Mouse (Mus musculus) neural tube, embryonic 15.5 days (tissue): ENCODE data around the gene Tceal5. TPM values are rescaled to one million over a fixed set of nuclear protein-coding genes. Genes with fewer than 3 reads are reported as not detected.

ENCODE experiments used
- ATAC-seq: fragments of 200-750 bp; cut with Nextera tagmentation; 2 replicates; pipeline ENCODE4 v1.8.0; 2017; ENCODE audit warnings: mild to moderate bottlenecking, moderate TSS enrichment, moderate library complexity; ENCODE audit not compliant: low FRiP score
- H3K27ac ChIP-seq: fragments of 300-500 bp; sonication (generic); replicated peaks from 2 replicates; pipeline ENCODE4 v1.5.1; 2015; ENCODE audit warnings: mild to moderate bottlenecking, inconsistent platforms
- H3K27me3 ChIP-seq: fragments of 300-500 bp; sonication (generic); replicated peaks from 2 replicates; pipeline ENCODE4 v1.6.1; 2015; ENCODE audit warnings: inconsistent platforms
- H3K36me3 ChIP-seq: fragments of 300-500 bp; sonication (generic); 2 replicates; pipeline ENCODE4 v1.6.1; 2015; ENCODE audit warnings: inconsistent platforms
- H3K4me1 ChIP-seq: fragments of 300-500 bp; sonication (generic); 2 replicates; pipeline ENCODE4 v1.6.1; 2015; ENCODE audit warnings: inconsistent platforms
- H3K4me2 ChIP-seq: fragments of 300-500 bp; sonication (generic); 2 replicates; pipeline ENCODE4 v1.6.1; 2015; ENCODE audit warnings: inconsistent platforms, mild to moderate bottlenecking, moderate library complexity
- H3K4me3 ChIP-seq: fragments of 300-500 bp; sonication (generic); replicated peaks from 2 replicates; pipeline ENCODE4 v1.5.1; 2015; ENCODE audit warnings: mild to moderate bottlenecking, inconsistent platforms
- H3K9ac ChIP-seq: fragments of 300-500 bp; sonication (generic); replicated peaks from 2 replicates; pipeline ENCODE4 v1.6.1; 2015; ENCODE audit warnings: mild to moderate bottlenecking, inconsistent platforms
- H3K9me3 ChIP-seq: fragments of 300-500 bp; sonication (generic); replicated peaks from 2 replicates; pipeline ENCODE4 v1.6.1; 2016; ENCODE audit warnings: inconsistent platforms
- WGBS: fragments of 180-500 bp; shearing (Covaris S2); methylation state at CpG from one replicate; pipeline ENCODE4 v1.1.7; 2015; ENCODE audit warnings: mixed read lengths; 5-methylcytosine and 5-hydroxymethylcytosine counted together
- microRNA-seq: library from miRNA; unstranded; fragments of <30 nt; microRNA quantifications from one replicate; pipeline ENCODE4, GENCODE M21; 2017
- polyA plus RNA-seq: library from polyadenylated mRNA; unstranded; fragments of >200 nt; fragmentation: Nextera tagmentation; extraction: Ambion mirVana; gene quantifications from 2 replicates; pipeline ENCODE4 v1.2.1, GENCODE M21; 2015

Gene Tceal5
- polyA plus RNA-seq, 1 experiment from 2014 or later = 41.2 TPM

DNA sequence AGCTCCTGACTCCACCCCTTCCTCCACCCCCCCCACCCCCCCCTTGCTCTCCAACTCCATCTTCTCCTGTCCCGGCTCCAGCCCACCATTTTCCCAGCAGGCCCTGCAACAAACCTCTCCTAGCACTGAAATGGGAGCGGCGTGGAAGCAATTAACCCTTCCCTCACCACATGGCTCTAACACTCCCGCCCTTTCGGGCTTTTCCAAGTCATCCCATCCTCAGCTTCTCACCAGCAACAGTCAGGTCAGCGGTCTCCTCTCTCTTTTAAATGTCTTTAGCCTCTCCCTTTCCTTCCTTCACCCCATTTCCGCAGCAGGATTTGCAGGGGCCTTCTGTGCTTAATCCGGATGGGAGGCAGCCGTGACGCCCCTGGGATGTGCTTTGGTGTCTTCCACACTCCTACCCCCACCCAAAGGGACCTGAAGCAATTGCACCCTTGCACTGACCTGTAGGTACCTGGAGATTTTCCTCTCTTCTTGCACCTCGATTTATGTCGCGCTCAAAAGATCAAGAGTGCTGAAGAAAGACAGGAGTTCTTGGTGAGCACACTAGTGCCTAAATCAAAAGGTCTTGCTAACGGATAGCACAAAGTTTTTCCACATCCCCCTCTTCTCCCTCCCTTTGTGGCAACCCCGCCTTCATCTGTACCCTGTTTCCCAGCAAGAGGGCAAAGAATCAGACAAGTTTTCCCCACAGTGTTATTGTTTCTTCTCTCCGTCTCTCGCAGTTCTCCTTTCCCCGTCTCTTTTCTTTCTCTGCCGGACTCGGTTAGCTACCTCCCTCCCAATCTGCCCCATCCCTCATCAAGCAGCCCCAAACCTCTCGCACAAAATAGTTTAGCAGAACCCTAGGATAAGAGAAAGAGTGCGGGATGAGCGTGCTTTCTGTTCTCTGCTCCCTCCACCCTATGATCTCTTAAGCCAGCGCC, 32.2 kb downstream of the Tceal5 start:
- no peaks in the 10 kb centered on the region for H3K4me1 ChIP-seq
- peak; percentile 85 for ATAC-seq

GRCm38 (mm10) chrX:136170625-136171024, 33.1 kb downstream of the Tceal5 start:
- Histone ChIP-seq H3K9ac (0 out of 2 replicates have a peak overlapping the region, but pooled peaks have one; percentile 26), H3K4me2 (peak overlapping the region; percentile 54), H3K4me1 (no peaks in the 10 kb centered on the region), H3K27ac (no peak overlapping the region), H3K36me3 (no peaks in the 10 kb centered on the region), H3K9me3 (no peaks in the 10 kb centered on the region), H3K27me3 (no peaks in the 10 kb centered on the region), H3K4me3 (peak overlapping the region; percentile 53)
- WGBS = 60% methylated on average over 10 of the region's 10 CpGs
- no peak for ATAC-seq

More for the DNA sequence above, 32.2 kb downstream of the Tceal5 start:
- peak overlapping the region; percentile 54 for H3K4me2 ChIP-seq
- no peaks in the 10 kb centered on the region for H3K27me3 ChIP-seq
- H3K9ac ChIP-seq = peak overlapping the region; percentile 59
- H3K9me3 ChIP-seq = no peaks in the 10 kb centered on the region
- WGBS = 21% methylated on average over 24 of the region's 24 CpGs
- H3K36me3 ChIP-seq = no peaks in the 10 kb centered on the region
- peak overlapping the region; percentile 53 for H3K4me3 ChIP-seq
- peak overlapping the region; percentile 87 for H3K27ac ChIP-seq

Small RNAs within 50 kb of the gene (microRNA-seq; reads per million reads assigned to microRNA genes)
- not detected for gene Mir6383

Other genes with a start within 250 kb of the Tceal5 start
- gene Arxes2, start 210.1 kb downstream of the Tceal5 start, polyA plus RNA-seq = 244 and 276 TPM in 2 replicates
- 137 and 163 TPM in 2 replicates for gene Arxes1, start 170.5 kb downstream of the Tceal5 start, polyA plus RNA-seq
- gene Bex2, start 135.6 kb downstream of the Tceal5 start, polyA plus RNA-seq = 664 and 773 TPM in 2 replicates
- not detected in 2 replicates for gene Nxf3, start 118.6 kb downstream of the Tceal5 start, polyA plus RNA-seq
- 127 and 144 TPM in 2 replicates for gene Bex4, start 64.9 kb downstream of the Tceal5 start, polyA plus RNA-seq
- gene Tceal8, start 31.5 kb downstream of the Tceal5 start, polyA plus RNA-seq = 118 and 126 TPM in 2 replicates
- gene Tceal7, start 10.9 kb upstream of the Tceal5 start, polyA plus RNA-seq = 11.2 and 20.3 TPM in 2 replicates
- 267 and 283 TPM in 2 replicates for gene Bex1, start 11.6 kb upstream of the Tceal5 start, polyA plus RNA-seq
- gene Tceal9, start 41.2 kb upstream of the Tceal5 start, polyA plus RNA-seq = 252 and 274 TPM in 2 replicates
- 733 and 798 TPM in 2 replicates for gene Bex3, start 66.4 kb upstream of the Tceal5 start, polyA plus RNA-seq